ENCODE assay signal across 10 mouse cellular contexts in genomic region chr7:28946271-28946610, GRCm38 (mm10). TPM values are rescaled to one million over a fixed set of nuclear protein-coding genes. Genes with fewer than 3 reads are reported as not detected.
A peak's percentile ranks its signal among the peaks of the same experiment; 100 is the strongest.
DNase-seq lines count a peak whose midpoint lies in the region; ATAC-seq and TF ChIP-seq lines count a peak whose summit lies in the region.
"Had no signal": no experiment of that assay in that cellular context is flagged by ENCODE, and none has a peak within 500 bp of the region (broad histone marks: within the 10 kb centered on the region; RNA-seq: fewer than 3 reads in every experiment).

No protein-coding gene starts in this region.

- H3K9ac ChIP-seq in forebrain, embryonic 11.5 days (ENCODE audit: low read length) = no peak overlapping the region
- H3K9ac ChIP-seq in forebrain, postnatal 0 days = no peak overlapping the region
- H3K9ac ChIP-seq in lung, embryonic 15.5 days = no peak overlapping the region
- no peak overlapping the region for H3K9ac ChIP-seq in intestine, embryonic 14.5 days (ENCODE audit: low read length)
- H3K9ac ChIP-seq in neural tube, embryonic 15.5 days (replicated peaks) = no peak overlapping the region

- H3K9me3 ChIP-seq in forebrain, embryonic 11.5 days (ENCODE audit: control insufficient read depth, low read length) = no peaks in the 10 kb centered on the region
- H3K9me3 ChIP-seq in forebrain, postnatal 0 days (ENCODE audit: low read length) = no peaks in the 10 kb centered on the region
- H3K9me3 ChIP-seq in lung, embryonic 15.5 days = no peaks in the 10 kb centered on the region
- no peaks in the 10 kb centered on the region for H3K9me3 ChIP-seq in intestine, embryonic 14.5 days (ENCODE audit: control insufficient read depth, low read length)
- no peaks in the 10 kb centered on the region for H3K9me3 ChIP-seq in neural tube, embryonic 15.5 days (replicated peaks)

- no peaks in the 10 kb centered on the region for H3K27me3 ChIP-seq in forebrain, embryonic 11.5 days (ENCODE audit: control insufficient read depth, insufficient read depth, low read length)
- no peaks in the 10 kb centered on the region for H3K27me3 ChIP-seq in forebrain, postnatal 0 days (ENCODE audit: insufficient read depth, low read length)
- no peaks in the 10 kb centered on the region for H3K27me3 ChIP-seq in lung, embryonic 15.5 days
- no peaks in the 10 kb centered on the region for H3K27me3 ChIP-seq in intestine, embryonic 14.5 days (replicated peaks; ENCODE audit: control insufficient read depth, insufficient read depth, low read length)
- H3K27me3 ChIP-seq in neural tube, embryonic 15.5 days (replicated peaks) = no peaks in the 10 kb centered on the region

- DNase-seq in forebrain, embryonic 11.5 days (ENCODE audit: low spot score) = no peak
- no peak for DNase-seq in forebrain, postnatal 0 days
- DNase-seq in lung, postnatal 4 days = no peak
- no peak for DNase-seq in intestine, embryonic 14.5 days (ENCODE audit: low spot score)
- DNase-seq in right cerebral cortex, adult 2 months (ENCODE audit: low spot score in 2 of 2) = no peak
- DNase-seq in MN1 (ENCODE audit: low spot score) = no peak
- DNase-seq: adrenal gland, postnatal 25 days had no signal

- H3K4me3 ChIP-seq in forebrain, embryonic 11.5 days (ENCODE audit: low read depth, low read length) = no peak overlapping the region
- no peak overlapping the region for H3K4me3 ChIP-seq in forebrain, postnatal 0 days (ENCODE audit: low read depth, low read length)
- no peak overlapping the region for H3K4me3 ChIP-seq in lung, embryonic 15.5 days
- no peak overlapping the region for H3K4me3 ChIP-seq in intestine, embryonic 14.5 days (ENCODE audit: low read depth, low read length)
- H3K4me3 ChIP-seq in neural tube, embryonic 15.5 days (replicated peaks) = no peak overlapping the region

- no peak overlapping the region for H3K4me2 ChIP-seq in forebrain, embryonic 11.5 days (ENCODE audit: low read depth, low read length, severe bottlenecking)
- no peak overlapping the region for H3K4me2 ChIP-seq in forebrain, postnatal 0 days (ENCODE audit: low read depth)
- H3K4me2 ChIP-seq in lung, embryonic 15.5 days = 0 out of 2 replicates have a peak overlapping the region, but pooled peaks have one; percentile 32
- H3K4me2 ChIP-seq in intestine, embryonic 14.5 days (ENCODE audit: low read length) = no peak overlapping the region; the same call in 1 of the 2 replicates
- no peak overlapping the region for H3K4me2 ChIP-seq in neural tube, embryonic 15.5 days

- TF ChIP-seq CTCF in forebrain, postnatal 0 days (IDR thresholded peaks at IDR 0.05; ENCODE audit: low read depth) = no peak

- H3K4me1 ChIP-seq in forebrain, embryonic 11.5 days (replicated peaks; ENCODE audit: control insufficient read depth, insufficient read depth, low read length) = peaks cover 14% of the 10 kb centered on the region
- 0 out of 2 replicates have a peak, but pooled peaks cover 12% of the 10 kb centered on the region for H3K4me1 ChIP-seq in forebrain, postnatal 0 days (ENCODE audit: insufficient read depth)
- peaks cover 95% of the 10 kb centered on the region for H3K4me1 ChIP-seq in lung, embryonic 15.5 days
- peaks cover 86% of the 10 kb centered on the region for H3K4me1 ChIP-seq in intestine, embryonic 14.5 days (replicated peaks; ENCODE audit: control insufficient read depth, insufficient read depth, low read length)
- peaks cover 31% of the 10 kb centered on the region for H3K4me1 ChIP-seq in neural tube, embryonic 15.5 days

- no peaks in the 10 kb centered on the region for H3K36me3 ChIP-seq in forebrain, embryonic 11.5 days (ENCODE audit: control insufficient read depth, insufficient read depth, low read length)
- H3K36me3 ChIP-seq in forebrain, postnatal 0 days (ENCODE audit: insufficient read depth) = no peaks in the 10 kb centered on the region
- H3K36me3 ChIP-seq in lung, embryonic 15.5 days = no peaks in the 10 kb centered on the region
- 0 out of 2 replicates have a peak, but pooled peaks cover 13% of the 10 kb centered on the region for H3K36me3 ChIP-seq in intestine, embryonic 14.5 days (ENCODE audit: control insufficient read depth, insufficient read depth, low read length)
- 0 out of 2 replicates have a peak, but pooled peaks cover 2% of the 10 kb centered on the region for H3K36me3 ChIP-seq in neural tube, embryonic 15.5 days

- peak overlapping the region; percentile 9; the same call in 1 of the 2 replicates for H3K27ac ChIP-seq in forebrain, embryonic 11.5 days (ENCODE audit: low read depth, low read length)
- H3K27ac ChIP-seq in forebrain, postnatal 0 days (ENCODE audit: low read depth, low read length) = no peak overlapping the region
- peak overlapping the region; percentile 93 for H3K27ac ChIP-seq in lung, embryonic 15.5 days
- H3K27ac ChIP-seq in intestine, embryonic 14.5 days (ENCODE audit: low read depth) = peak overlapping the region; percentile 73
- peak overlapping the region; percentile 15; the same call in 1 of the 2 replicates for H3K27ac ChIP-seq in neural tube, embryonic 15.5 days (replicated peaks)

- no peak for ATAC-seq in forebrain, embryonic 11.5 days (replicated peaks; ENCODE audit: low FRiP score)
- no peak for ATAC-seq in forebrain, postnatal 0 days
- no peak for ATAC-seq in lung, embryonic 15.5 days (ENCODE audit: borderline replicate concordance, extremely low read depth, low FRiP score, low TSS enrichment)
- ATAC-seq in intestine, embryonic 14.5 days (replicated peaks; ENCODE audit: low FRiP score, low TSS enrichment, low read depth) = no peak
- ATAC-seq in neural tube, embryonic 15.5 days (ENCODE audit: low FRiP score) = no peak
- ATAC-seq: forebrain, embryonic 16.5 days had no signal

- 23% methylated on average over 1 of the region's 1 CpGs for WGBS in forebrain, embryonic 11.5 days
- 44% methylated on average over 1 of the region's 1 CpGs for WGBS in forebrain, postnatal 0 days
- WGBS in lung, embryonic 15.5 days = 29% methylated on average over 1 of the region's 1 CpGs
- 5% methylated on average over 1 of the region's 1 CpGs for WGBS in intestine, embryonic 14.5 days
- 33% methylated on average over 1 of the region's 1 CpGs for WGBS in neural tube, embryonic 15.5 days

RNA-seq across cellular contexts. Expression of gene Actn4, which starts 15.9 kb away (rescaled TPM):
- polyA plus RNA-seq in forebrain, embryonic 11.5 days (2014; fragmentation: Nextera tagmentation; extraction: Ambion mirVana) = 182 and 199 TPM in 2 replicates
- 45.1 and 71.2 TPM in 2 replicates for total RNA-seq in forebrain, postnatal 0 days (2014; rRNA removed)
- polyA plus RNA-seq in forebrain, postnatal 0 days (2015; fragmentation: Nextera tagmentation; extraction: Ambion mirVana) = 96.0 and 103 TPM in 2 replicates
- polyA plus RNA-seq in lung, embryonic 15.5 days (2015; fragmentation: Nextera tagmentation; extraction: Ambion mirVana) = 287 and 302 TPM in 2 replicates
- 298 and 300 TPM in 2 replicates for polyA plus RNA-seq in intestine, embryonic 14.5 days (2014; fragmentation: Nextera tagmentation; extraction: Ambion mirVana)
- polyA plus RNA-seq in neural tube, embryonic 15.5 days (2015; fragmentation: Nextera tagmentation; extraction: Ambion mirVana) = 141 and 177 TPM in 2 replicates

RNA-seq across cellular contexts. Expression of gene Eif3k, which starts 35.4 kb away (rescaled TPM):
- 341 and 343 TPM in 2 replicates for polyA plus RNA-seq in forebrain, embryonic 11.5 days (2014; fragmentation: Nextera tagmentation; extraction: Ambion mirVana)
- 360 and 399 TPM in 2 replicates for total RNA-seq in forebrain, postnatal 0 days (2014; rRNA removed)
- polyA plus RNA-seq in forebrain, postnatal 0 days (2015; fragmentation: Nextera tagmentation; extraction: Ambion mirVana) = 318 and 368 TPM in 2 replicates
- 360 and 364 TPM in 2 replicates for polyA plus RNA-seq in lung, embryonic 15.5 days (2015; fragmentation: Nextera tagmentation; extraction: Ambion mirVana)
- polyA plus RNA-seq in intestine, embryonic 14.5 days (2014; fragmentation: Nextera tagmentation; extraction: Ambion mirVana) = 444 and 452 TPM in 2 replicates
- 306 and 324 TPM in 2 replicates for polyA plus RNA-seq in neural tube, embryonic 15.5 days (2015; fragmentation: Nextera tagmentation; extraction: Ambion mirVana)

RNA-seq across cellular contexts. Expression of gene Map4k1, which starts 35.6 kb away (rescaled TPM):
- polyA plus RNA-seq in forebrain, embryonic 11.5 days (2014; fragmentation: Nextera tagmentation; extraction: Ambion mirVana) = 5.9 and 6.4 TPM in 2 replicates
- total RNA-seq in forebrain, postnatal 0 days (2014; rRNA removed) = 3.6 and 8.9 TPM in 2 replicates
- polyA plus RNA-seq in forebrain, postnatal 0 days (2015; fragmentation: Nextera tagmentation; extraction: Ambion mirVana) = 18.8 and 18.9 TPM in 2 replicates
- polyA plus RNA-seq in lung, embryonic 15.5 days (2015; fragmentation: Nextera tagmentation; extraction: Ambion mirVana) = 7.4 and 9.8 TPM in 2 replicates
- 10.0 and 11.6 TPM in 2 replicates for polyA plus RNA-seq in intestine, embryonic 14.5 days (2014; fragmentation: Nextera tagmentation; extraction: Ambion mirVana)
- 10.3 and 19.2 TPM in 2 replicates for polyA plus RNA-seq in neural tube, embryonic 15.5 days (2015; fragmentation: Nextera tagmentation; extraction: Ambion mirVana)
